Comparison of ENCODE assay signal across 9 mouse cellular contexts in the genomic region with DNA sequence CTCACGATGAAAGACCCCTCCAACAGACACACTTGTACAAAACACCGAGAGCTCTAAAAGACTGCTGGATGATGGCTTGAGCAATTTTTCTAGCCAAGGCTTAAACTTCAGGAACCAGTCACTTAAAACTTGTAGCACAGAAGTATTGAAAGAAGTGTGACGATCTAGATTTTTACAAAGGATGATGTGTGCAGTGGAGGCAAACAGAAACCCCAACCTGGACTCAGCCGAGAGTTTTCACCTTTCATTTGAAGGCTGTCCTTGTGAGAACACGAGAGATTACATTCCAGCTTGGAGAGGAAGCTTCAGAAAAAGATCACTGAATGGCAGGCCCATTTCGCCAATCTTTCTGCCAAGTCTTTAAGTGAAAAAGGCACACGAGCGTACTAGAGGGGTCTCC. TPM values are rescaled to one million over a fixed set of nuclear protein-coding genes. Genes with fewer than 3 reads are reported as not detected.
DNase-seq lines count a peak whose midpoint lies in the region; ATAC-seq and TF ChIP-seq lines count a peak whose summit lies in the region.
"Had no signal": no experiment of that assay in that cellular context is flagged by ENCODE, and none has a peak within 500 bp of the region (broad histone marks: within the 10 kb centered on the region; RNA-seq: fewer than 3 reads in every experiment).

No protein-coding gene starts in this region.

- no peak for ATAC-seq in embryonic facial prominence, embryonic 11.5 days (replicated peaks; ENCODE audit: insufficient number of reproducible peaks, low FRiP score, low TSS enrichment, low read depth)
- no peak for ATAC-seq in hindbrain, postnatal 0 days
- ATAC-seq in midbrain, embryonic 16.5 days, result peak; percentile 32

- peak overlapping the region; percentile 85 for H3K9ac ChIP-seq in embryonic facial prominence, embryonic 11.5 days (replicated peaks; ENCODE audit: low read length)
- H3K9ac ChIP-seq in hindbrain, postnatal 0 days (replicated peaks; ENCODE audit: low read length), result peak overlapping the region; percentile 58
- H3K9ac ChIP-seq in midbrain, embryonic 16.5 days (ENCODE audit: low read depth, low read length), result peak overlapping the region; percentile 76

- no peaks in the 10 kb centered on the region for H3K9me3 ChIP-seq in embryonic facial prominence, embryonic 11.5 days (replicated peaks; ENCODE audit: control insufficient read depth, low read length)
- H3K9me3 ChIP-seq in hindbrain, postnatal 0 days (ENCODE audit: low read length), result no peaks in the 10 kb centered on the region
- no peaks in the 10 kb centered on the region for H3K9me3 ChIP-seq in midbrain, embryonic 16.5 days (replicated peaks; ENCODE audit: control insufficient read depth, low read length, poor library complexity, severe bottlenecking)

- H3K27me3 ChIP-seq in embryonic facial prominence, embryonic 11.5 days (ENCODE audit: control insufficient read depth, insufficient read depth, low read length), result no peaks in the 10 kb centered on the region
- H3K27me3 ChIP-seq in hindbrain, postnatal 0 days (ENCODE audit: insufficient read depth, low read length), result no peaks in the 10 kb centered on the region
- no peaks in the 10 kb centered on the region for H3K27me3 ChIP-seq in midbrain, embryonic 16.5 days (ENCODE audit: control insufficient read depth, insufficient read depth, low read depth, low read length)

- TF ChIP-seq CTCF in layer of hippocampus, adult 2 months (conservative IDR thresholded peaks at IDR 0.05), result no peak
- TF ChIP-seq CTCF in hindbrain, postnatal 0 days (IDR thresholded peaks at IDR 0.05; ENCODE audit: low read depth), result no peak

- H3K4me3 ChIP-seq in layer of hippocampus, adult 2 months, result peak overlapping the region; percentile 77
- H3K4me3 ChIP-seq in embryonic facial prominence, embryonic 11.5 days (ENCODE audit: low read depth, low read length), result peak overlapping the region; percentile 71
- peak overlapping the region; percentile 59 for H3K4me3 ChIP-seq in hindbrain, postnatal 0 days (ENCODE audit: low read length)
- peak overlapping the region; percentile 79 for H3K4me3 ChIP-seq in midbrain, embryonic 16.5 days (ENCODE audit: low read depth, low read length)

- H3K27ac ChIP-seq in layer of hippocampus, adult 2 months, result peak overlapping the region; percentile 70
- H3K27ac ChIP-seq in embryonic facial prominence, embryonic 11.5 days (replicated peaks; ENCODE audit: low read depth, low read length), result no peak overlapping the region
- H3K27ac ChIP-seq in hindbrain, postnatal 0 days, result peak overlapping the region; percentile 12
- H3K27ac ChIP-seq in midbrain, embryonic 16.5 days (ENCODE audit: low read length), result peak overlapping the region; percentile 79

- no peak for DNase-seq in layer of hippocampus, adult 2 months (ENCODE audit: low spot score in 2 of 2)
- DNase-seq in layer of hippocampus, adult 18-20 months (ENCODE audit: low spot score in 2 of 2), result no peak
- DNase-seq in embryonic facial prominence, embryonic 11.5 days (ENCODE audit: low spot score), result no peak
- DNase-seq in hindbrain, postnatal 0 days (ENCODE audit: low spot score), result no peak
- no peak for DNase-seq in frontal cortex, postnatal 25 days (ENCODE audit: low spot score in 2 of 2)
- no peak for DNase-seq in cerebellum, adult 11 months
- no peak for DNase-seq in layer of hippocampus, postnatal 10 days (ENCODE audit: low spot score in 2 of 2)

- H3K36me3 ChIP-seq in embryonic facial prominence, embryonic 11.5 days (replicated peaks; ENCODE audit: control insufficient read depth, insufficient read depth, low read depth, low read length), result no peaks in the 10 kb centered on the region
- H3K36me3 ChIP-seq in hindbrain, postnatal 0 days (ENCODE audit: insufficient read depth, low read length), result no peaks in the 10 kb centered on the region
- H3K36me3 ChIP-seq in midbrain, embryonic 16.5 days (ENCODE audit: control insufficient read depth, insufficient read depth, low read length), result peaks cover under 1% of the 10 kb centered on the region; the same call in 1 of the 2 replicates

- H3K4me2 ChIP-seq in embryonic facial prominence, embryonic 11.5 days (ENCODE audit: low read depth, low read length), result peak overlapping the region; percentile 55
- peak overlapping the region; percentile 78 for H3K4me2 ChIP-seq in hindbrain, postnatal 0 days (ENCODE audit: low read depth, low read length)
- H3K4me2 ChIP-seq in midbrain, embryonic 16.5 days (ENCODE audit: low read length), result peak overlapping the region; percentile 73

- no peaks in the 10 kb centered on the region for H3K4me1 ChIP-seq in embryonic facial prominence, embryonic 11.5 days (ENCODE audit: control insufficient read depth, insufficient read depth, low read length)
- H3K4me1 ChIP-seq in hindbrain, postnatal 0 days (ENCODE audit: insufficient read depth, low read length), result no peaks in the 10 kb centered on the region
- H3K4me1 ChIP-seq in midbrain, embryonic 16.5 days (ENCODE audit: control insufficient read depth, insufficient read depth, low read length), result peaks cover 12% of the 10 kb centered on the region

- 47% methylated on average over 8 of the region's 8 CpGs for WGBS in embryonic facial prominence, embryonic 11.5 days
- 38% methylated on average over 8 of the region's 8 CpGs for WGBS in hindbrain, postnatal 0 days
- WGBS in midbrain, embryonic 16.5 days, result 41% methylated on average over 8 of the region's 8 CpGs

RNA-seq across cellular contexts. Expression of gene Gtpbp10, which starts 0.5 kb away (rescaled TPM):
- total RNA-seq in layer of hippocampus, adult 2 months (2021), result 10 to 100 TPM; 10.1 TPM
- 10 to 100 TPM in 1 of 2 experiments, 1 to 10 TPM in 1; 9.8 to 10.5 TPM for total RNA-seq in layer of hippocampus, adult 18-20 months (2021)
- 41.9 and 45.8 TPM in 2 replicates for polyA plus RNA-seq in embryonic facial prominence, embryonic 11.5 days (2014; fragmentation: Nextera tagmentation; extraction: Ambion mirVana)
- 12.3 and 18.4 TPM in 2 replicates for total RNA-seq in hindbrain, postnatal 0 days (2014; rRNA removed)
- polyA plus RNA-seq in hindbrain, postnatal 0 days (2015; fragmentation: Nextera tagmentation; extraction: Ambion mirVana), result 13.8 and 14.6 TPM in 2 replicates
- 17.5 and 20.8 TPM in 2 replicates for polyA plus RNA-seq in midbrain, embryonic 16.5 days (2015; fragmentation: Nextera tagmentation; extraction: Ambion mirVana)
- 10 to 100 TPM; 10.1 to 12.4 TPM for total RNA-seq in layer of hippocampus, postnatal 10 days (2021)

RNA-seq across cellular contexts. Expression of gene Gm8773, which starts 13.8 kb away (rescaled TPM):
- not detected for total RNA-seq in layer of hippocampus, adult 2 months (2021)
- total RNA-seq in layer of hippocampus, adult 18-20 months (2021), result not detected
- 3.3 and 4.0 TPM in 2 replicates for polyA plus RNA-seq in embryonic facial prominence, embryonic 11.5 days (2014; fragmentation: Nextera tagmentation; extraction: Ambion mirVana)
- 6.1 and 9.3 TPM in 2 replicates for total RNA-seq in hindbrain, postnatal 0 days (2014; rRNA removed)
- 8.5 and 10.2 TPM in 2 replicates for polyA plus RNA-seq in hindbrain, postnatal 0 days (2015; fragmentation: Nextera tagmentation; extraction: Ambion mirVana)
- 17.9 and 18.2 TPM in 2 replicates for polyA plus RNA-seq in midbrain, embryonic 16.5 days (2015; fragmentation: Nextera tagmentation; extraction: Ambion mirVana)
- total RNA-seq in layer of hippocampus, postnatal 10 days (2021), result under 1 TPM; 0.39 to 0.87 TPM
- total RNA-seq: gastrocnemius, adult 18-20 months had no signal

RNA-seq across cellular contexts. Expression of gene Cldn12, which starts 45.0 kb away (rescaled TPM):
- total RNA-seq in layer of hippocampus, adult 2 months (2021), result 10 to 100 TPM; 32.0 to 33.5 TPM
- 10 to 100 TPM; 25.8 to 31.2 TPM for total RNA-seq in layer of hippocampus, adult 18-20 months (2021)
- polyA plus RNA-seq in embryonic facial prominence, embryonic 11.5 days (2014; fragmentation: Nextera tagmentation; extraction: Ambion mirVana), result 29.9 and 30.4 TPM in 2 replicates
- 17.6 and 17.7 TPM in 2 replicates for total RNA-seq in hindbrain, postnatal 0 days (2014; rRNA removed)
- 11.9 and 12.0 TPM in 2 replicates for polyA plus RNA-seq in hindbrain, postnatal 0 days (2015; fragmentation: Nextera tagmentation; extraction: Ambion mirVana)
- 16.8 and 19.4 TPM in 2 replicates for polyA plus RNA-seq in midbrain, embryonic 16.5 days (2015; fragmentation: Nextera tagmentation; extraction: Ambion mirVana)
- total RNA-seq in layer of hippocampus, postnatal 10 days (2021), result 10 to 100 TPM; 26.2 to 30.2 TPM
